Mouse (Mus musculus) lung, postnatal 10 days (tissue): Measurements from ENCODE around the gene Crybb1.

Experiments
- DNase-seq: peaks from one replicate; pipeline ENCODE4 v3.0.0; 2021

The Crybb1 gene

DNA sequence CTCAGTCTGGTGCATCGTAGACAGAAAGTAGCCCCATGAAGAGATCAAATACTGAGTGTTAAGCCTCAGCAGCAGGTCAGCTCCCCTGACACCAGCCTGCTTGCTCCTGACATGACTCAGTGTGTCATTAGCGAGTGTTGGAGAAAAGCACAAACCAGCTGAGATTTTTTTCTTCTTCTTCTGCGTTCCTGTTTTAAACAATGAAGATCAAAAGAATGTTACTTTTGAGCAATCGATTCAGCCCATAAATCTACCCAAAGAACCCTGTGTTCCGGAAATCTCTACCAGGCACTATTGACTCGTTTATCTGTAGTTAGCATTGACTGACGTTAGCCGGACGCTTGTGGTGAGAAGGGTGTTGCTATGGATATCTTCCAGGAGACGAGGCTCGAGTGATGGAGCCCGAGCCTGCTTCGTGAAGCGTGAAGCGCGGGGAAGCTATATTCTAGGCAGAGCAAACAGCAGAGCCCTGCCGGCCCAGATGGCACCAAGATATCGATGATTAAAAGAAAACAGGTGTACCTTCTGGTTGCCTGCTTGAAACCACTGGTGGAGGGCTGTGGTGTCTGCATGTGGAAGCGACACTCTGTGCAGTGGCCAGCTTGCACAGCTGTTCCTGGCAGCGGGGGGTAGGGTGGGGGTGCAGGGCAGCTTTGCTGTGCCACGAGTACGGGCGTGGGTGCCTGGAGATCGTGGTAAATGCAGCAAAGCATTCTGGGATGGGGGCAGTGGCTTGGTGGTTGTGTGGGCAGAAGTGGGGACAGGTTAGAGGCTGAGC is 15.3 kb downstream of the Crybb1 start:
- no peak for DNase-seq

DNA sequence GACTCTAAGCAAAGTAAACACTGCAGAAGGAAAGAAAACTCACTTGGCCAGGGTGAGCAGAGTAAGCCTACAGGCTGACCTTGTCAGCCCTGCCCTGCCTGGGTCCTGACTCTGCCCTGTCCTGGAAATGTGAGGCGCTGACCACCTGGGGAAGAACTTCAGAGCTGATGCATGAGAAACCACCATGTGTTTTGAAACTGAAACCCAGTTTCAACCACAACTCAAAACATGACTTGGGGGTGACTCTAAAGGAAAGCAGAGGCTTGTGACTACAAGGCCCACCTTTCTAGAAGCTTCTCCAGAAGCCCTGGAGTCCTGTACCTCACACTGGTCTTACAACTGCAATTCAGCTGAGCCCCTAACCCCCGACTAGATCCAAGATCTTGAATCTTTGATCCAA is 17.3 kb downstream of the Crybb1 start:
- no peak for DNase-seq

DNA sequence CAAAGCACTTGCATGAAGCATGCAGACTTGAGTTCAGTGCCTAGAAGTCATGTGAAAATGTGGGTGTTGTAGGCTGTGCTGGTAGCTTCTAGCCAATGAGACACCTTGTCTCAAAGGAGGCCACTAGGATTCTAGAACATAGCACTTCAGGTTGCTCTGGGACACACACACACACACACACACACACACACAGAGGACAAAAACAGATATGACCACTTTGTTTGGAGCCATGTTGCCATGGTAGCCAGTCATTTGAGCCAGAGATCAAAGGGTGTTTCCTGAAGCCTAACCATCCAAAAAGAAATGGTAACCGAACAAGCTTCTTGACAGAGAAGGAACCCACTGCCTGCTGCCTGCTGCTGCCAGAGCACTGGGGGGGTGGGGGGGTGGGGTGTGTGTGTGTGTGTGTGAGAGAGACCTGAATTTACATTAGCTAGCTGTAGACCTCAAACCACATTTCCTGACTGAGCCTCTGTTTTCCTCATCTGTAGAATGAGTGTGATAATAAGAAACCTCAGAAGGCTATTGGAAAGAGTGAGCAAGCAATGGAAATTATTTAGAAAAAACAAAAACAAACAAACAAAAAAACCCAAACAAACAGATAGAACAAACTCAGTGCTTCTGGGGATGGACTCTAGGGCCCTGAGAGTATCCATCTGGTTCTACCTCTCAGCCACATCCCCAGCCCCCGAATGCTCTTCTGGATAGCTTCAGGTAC is 18.3 kb downstream of the Crybb1 start:
- no peak for DNase-seq

DNA sequence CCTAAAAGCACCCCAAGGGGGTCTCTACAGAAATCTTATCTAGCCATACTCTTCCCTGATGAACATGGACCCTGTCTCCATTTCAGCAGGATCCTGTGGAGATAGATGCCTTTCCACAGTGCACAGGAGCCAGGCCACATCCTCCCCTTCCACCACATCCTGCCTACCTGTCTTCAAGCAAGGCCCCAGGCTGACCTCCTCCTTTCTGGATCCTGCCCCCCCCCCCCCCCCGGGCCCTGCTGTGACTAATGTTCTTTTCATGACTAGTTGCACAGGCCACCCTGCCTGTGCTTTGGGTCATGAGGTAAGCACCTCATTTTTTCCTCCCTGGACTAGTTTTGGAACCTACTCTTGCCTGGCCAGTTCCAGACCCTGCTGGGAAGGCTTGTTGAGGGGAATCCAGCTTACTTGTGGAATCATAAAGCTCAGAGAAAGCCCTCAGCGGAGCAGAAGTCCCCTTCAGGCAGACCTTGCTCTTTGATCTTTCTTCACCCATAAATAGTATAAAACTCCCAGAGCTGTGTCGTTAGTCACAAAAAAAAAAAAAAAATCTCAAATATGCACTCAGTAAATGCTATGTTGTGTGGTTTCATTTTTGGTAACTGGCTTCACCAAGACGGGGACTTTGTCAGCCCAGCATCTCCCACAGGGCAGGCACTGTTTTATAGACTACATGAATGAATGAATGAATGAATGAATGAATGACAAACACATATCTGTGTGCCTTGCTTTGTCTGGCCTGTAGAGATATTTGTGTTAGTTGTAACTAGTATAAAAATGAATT is 19.6 kb downstream of the Crybb1 start:
- DNase-seq: no peak

DNA sequence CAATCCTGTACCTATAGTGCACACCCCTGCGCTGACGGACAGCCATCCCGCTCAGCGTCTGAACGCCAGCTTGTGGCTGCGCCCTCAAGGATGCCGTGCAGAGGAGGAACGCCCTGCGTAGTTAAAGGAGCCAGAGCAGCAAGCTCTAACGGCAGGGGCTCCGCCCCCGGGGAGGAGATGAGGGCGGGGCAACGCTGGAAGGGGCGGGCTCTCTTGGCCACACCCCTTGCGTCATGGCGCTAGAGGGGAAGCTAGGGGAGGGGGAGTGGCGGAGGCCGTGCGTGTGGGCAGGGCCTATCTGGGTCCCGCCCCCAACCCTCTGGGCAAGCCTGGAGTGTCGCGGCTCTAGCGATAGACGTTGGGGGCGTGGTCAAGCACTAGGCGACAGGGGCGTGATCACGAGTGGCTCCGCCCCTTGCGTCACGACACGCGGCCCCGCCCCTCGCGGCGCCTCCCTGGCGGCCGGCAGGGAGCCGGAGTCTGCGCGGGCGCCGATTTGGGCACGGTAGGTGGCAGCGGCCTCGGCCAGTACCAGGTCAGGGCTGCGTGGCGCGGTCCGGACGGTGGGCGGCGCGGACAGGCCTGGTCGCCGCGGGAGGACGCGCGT is 20.8 kb downstream of the Crybb1 start, which contains the start of gene Tpst2:
Gene Tpst2 (plus strand): TSS at position 425 of the 607 bp plus-strand sequence.
- DNase-seq: peak; percentile 100

DNA sequence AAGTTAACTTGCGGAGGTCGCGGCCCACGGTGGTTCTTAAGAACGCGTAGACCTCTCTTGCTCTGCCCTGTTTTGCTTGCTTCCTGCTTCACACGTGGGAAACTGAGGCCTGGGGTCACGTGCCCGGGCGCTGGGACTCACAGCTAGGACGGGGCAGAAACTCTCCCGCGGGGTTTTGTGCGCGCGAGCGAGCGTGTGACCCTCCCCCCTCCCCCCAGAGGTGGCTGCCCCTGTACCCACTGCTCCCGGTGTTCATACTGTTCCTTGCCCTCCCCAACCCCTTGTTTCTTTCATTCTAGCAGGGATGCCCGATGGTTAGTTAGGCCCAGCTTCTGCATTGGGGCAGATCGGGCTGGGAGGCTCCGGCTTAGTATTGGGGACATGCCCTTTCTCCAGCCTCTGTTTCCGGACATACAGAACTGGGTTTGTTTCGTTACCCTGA is 21.3 kb downstream of the Crybb1 start:
- DNase-seq: no peak

DNA sequence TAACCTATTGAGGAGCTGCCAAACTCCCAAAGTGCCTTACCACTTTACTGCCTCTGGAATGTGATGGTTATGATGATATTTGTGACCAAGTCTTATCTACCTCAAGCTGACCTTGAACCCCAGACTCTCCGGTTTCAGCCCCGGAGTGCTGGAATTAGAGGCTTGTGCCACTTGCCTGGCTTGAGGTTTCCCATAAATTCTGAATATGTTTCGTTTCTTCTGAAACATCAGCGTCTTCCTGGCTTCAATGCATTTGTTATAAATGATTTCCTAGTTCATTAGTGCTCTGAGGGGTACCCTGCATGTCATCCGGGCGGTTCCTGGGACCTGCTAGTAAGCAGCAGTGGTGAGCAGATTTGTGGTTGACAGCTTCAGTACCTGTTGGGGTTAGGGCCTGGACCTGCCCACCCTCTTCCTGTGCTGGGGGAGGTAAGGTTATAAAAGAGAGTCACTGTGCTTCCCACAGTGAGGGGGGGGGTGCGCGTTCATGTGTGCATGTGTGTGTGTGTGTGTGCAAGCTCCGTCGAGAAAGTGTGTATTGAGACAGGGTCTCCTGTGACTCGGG is 22.4 kb downstream of the Crybb1 start:
- DNase-seq: no peak

DNA sequence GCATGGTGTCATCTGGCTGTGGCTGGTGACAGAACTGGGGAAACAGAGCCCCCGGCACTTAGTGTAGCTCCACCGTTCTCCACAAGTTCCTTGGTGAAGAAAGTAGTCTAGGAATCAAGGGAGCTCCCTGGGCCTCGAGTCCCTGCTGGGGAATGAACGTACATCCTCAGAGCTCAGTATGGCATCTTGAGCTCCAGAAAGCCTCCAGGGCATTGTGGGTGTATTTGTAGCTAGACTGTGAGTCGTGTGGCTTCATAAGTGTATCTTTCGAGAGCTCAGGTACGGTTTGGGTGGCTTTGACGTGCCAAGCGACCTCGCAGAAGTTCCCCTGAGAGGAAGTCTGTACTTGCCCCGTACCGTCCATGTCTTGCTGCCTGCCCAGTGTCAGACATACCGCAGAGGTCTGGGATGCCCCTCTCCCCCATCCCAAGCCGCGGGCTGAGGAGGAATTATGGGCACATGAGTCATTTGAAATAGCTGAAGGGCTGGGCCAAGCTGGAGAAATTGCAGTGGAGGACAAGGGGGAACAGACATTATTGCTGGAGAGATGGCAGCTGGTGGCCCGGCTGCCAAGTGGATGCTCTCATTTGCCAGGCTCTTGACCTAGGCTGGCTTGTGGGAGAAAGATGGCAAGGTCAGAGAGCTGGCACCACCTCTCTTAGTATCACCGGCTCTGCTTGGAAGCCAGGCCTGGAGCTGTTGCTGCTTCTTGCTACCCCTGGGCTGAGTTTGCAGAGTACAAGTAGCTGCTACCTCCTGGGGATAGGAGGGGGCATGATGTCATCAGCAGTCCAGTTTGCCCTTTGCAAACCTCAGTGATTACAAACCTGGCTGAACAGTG is 23.8 kb downstream of the Crybb1 start:
- no peak for DNase-seq

DNA sequence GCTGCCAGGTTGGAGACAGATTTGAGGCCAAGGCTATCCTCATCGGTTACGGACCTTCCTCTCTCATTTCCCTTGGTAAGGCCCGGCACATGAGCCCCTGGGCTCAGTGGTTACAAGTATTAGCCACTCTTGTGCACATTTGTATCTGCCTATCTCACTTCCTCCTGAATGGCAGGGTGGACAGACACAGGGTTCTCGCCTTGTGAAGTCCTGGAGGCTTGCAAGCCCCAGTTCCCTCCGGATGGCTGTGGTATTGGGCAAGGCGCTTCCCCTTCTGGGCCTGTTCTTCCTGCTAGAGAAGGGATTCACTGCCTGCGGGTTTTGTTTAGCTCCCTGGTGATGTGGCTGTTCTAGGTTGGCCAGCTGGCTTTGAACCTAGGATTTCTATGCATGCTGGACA is 24.5 kb downstream of the Crybb1 start:
- DNase-seq: no peak

DNA sequence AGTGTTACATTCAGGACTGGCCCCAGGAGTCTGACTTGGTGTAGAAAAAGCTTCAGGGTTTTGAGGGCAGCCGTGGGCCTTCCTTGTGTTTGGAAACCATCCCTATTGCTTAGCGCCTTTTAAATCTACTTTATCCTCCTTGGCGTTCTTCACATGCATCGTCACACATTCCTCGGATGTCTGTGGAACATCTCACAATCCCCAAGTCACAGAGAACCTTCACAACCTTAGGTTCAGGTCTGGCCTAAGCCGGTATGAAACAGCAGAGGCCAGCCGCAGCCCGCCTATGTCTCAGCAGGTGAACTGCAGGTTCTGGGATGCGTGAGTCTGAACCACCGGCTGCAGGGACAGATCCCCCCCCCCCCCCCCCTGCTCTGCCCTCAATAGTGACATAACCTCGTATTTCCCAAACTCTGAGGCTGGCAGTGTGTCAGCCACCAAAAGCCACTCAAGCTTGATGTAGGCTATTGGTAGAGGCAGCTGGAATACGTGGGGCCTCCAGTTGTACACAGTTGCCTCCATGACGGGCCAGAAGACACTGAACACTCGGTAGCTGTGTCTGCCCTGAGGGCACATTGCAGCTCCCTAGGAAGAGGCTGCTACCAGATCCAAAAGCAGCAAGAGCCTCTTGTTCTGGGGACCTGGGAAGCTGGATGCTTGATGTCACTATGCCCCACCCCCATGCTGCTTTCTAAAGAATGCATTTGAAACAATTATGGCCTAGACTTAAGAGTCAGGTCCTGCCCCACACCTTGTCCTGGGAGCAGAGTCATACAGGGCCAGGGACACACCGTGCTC is 25.4 kb downstream of the Crybb1 start:
- no peak for DNase-seq

DNA sequence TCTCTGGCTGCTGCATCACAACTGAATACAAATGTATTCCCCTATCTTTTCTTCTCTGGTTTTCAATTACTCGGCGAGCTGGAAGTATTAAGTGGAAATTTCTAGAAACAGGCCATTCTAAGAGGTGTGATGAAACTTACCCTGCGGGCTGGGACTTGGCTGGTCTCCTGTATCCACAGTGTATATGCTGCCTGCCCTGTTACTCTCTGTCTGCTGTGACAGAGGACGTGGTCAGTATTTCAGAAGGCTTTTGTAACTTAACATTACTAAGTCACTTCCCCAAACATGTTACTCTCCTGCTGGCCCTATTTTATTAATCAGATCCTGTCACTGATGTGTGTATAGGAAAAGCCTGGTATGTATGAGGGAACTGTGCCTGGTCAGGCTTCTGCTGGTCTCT is 26.1 kb downstream of the Crybb1 start:
- no peak for DNase-seq

DNA sequence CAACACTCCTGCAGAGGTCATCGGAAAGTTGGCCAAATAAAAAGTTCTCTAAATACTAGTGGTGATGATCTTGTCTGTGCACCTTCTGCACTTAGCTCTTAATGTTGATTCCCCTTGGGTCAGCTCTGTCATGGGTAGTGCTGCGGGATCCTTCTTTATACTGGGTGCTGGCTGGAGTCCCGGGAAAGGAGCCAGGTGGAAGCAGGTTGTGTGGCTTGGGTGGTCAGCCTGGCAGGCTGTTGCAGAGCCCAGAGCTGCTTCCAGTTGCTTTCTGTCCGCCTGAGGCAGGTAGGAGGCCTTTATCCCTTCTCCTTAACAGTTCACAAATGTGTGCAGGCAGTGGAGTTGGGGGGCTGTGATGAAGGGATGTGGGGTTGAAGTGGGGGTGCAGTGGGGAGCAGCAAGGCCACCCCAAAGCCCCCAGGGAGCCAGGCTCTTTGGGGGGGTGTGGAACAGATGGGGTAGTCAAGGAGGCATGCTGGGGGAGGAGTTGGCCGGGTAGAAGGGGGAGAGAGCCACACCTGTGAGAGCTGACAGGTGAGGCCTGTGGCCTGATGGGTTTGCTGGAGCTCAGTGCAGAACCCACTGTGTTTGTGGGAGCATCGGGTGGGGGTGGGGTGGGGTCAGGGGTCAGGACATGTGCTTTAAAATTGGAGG is 26.6 kb downstream of the Crybb1 start:
- no peak for DNase-seq

DNA sequence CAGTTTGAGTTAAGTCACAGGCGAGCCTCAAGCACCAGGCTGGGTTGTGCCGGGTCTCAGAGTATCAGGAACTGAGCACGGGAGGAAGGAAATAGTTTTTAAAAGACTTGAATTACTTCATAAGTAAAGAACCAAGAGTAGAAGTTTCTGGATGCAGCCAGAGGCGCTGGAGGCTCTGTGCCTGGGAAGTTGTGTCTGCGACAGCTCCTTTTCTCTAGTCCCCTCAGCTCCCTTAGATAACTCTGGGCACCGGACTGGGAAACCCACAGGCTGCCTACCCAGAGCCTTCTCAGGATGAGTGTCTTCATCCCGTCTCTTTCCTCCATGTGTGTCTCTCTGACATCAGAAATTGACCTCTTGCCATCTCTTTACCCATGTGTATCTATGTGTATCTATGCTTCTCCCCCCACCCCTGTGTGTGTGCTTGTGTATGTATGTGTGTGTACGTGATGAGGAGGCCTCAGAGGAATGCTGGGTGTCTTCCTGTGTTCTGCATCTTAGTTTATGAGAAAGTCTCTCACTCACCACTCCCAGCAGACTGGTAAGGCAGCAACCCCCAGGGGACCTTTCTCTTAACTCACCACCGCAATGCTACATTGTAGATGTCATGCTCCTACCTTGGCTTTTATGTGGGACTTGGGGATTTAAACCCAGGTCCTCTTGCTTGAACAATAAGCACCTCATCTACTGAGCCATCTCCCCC is 27.3 kb downstream of the Crybb1 start:
- no peak for DNase-seq

DNA sequence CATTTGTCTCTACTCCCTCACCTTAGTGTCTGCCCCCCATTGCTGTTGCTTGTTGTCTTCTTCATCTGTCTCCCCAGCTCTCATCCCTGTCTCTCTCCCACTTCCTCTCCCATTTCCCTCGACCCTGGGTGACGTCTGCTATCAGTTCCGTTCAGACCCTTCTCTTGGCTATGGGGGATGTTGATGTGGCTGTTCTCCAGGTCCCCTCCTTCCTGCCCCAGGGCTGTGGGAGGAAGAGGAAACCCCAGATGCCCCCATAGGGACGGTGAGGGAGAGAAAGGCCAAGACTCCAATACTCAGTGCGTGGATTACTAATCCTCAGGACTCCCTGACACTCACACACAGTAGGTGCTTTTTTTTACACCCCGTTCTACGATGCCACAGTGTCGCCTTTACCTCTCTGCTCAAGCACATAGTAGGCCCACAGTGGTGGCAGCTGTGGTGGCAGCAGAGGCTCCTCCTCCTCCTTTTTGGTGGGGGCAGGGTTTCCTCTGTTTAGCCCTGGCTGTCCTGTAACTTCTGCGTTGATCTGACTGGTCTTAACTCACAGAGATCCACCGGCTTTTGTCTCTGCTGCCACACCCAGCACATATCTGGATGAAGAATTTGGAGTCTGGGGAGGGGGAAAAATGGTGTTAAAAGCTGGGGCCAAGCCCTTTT is 28.1 kb downstream of the Crybb1 start:
- DNase-seq: peak; percentile 80

DNA sequence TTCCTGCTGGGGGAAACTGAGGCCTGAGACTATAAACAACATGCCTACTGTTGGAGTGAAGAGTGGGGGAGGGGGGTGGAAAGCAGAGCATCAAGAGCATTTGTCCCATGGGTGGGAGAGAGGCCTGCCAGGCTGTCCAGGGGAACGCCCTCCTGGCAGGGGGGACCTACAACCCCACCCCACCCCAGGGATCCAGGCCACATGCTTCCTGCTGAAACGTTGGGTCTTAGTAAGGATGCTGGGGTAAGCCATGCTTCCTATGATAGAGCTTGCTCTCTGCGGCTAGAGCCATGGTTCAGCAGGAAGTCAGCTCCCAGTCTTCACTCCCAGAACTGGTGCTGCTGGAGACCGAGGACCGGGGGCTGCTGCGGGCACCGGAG is 28.6 kb downstream of the Crybb1 start:
- peak; percentile 52 for DNase-seq

DNA sequence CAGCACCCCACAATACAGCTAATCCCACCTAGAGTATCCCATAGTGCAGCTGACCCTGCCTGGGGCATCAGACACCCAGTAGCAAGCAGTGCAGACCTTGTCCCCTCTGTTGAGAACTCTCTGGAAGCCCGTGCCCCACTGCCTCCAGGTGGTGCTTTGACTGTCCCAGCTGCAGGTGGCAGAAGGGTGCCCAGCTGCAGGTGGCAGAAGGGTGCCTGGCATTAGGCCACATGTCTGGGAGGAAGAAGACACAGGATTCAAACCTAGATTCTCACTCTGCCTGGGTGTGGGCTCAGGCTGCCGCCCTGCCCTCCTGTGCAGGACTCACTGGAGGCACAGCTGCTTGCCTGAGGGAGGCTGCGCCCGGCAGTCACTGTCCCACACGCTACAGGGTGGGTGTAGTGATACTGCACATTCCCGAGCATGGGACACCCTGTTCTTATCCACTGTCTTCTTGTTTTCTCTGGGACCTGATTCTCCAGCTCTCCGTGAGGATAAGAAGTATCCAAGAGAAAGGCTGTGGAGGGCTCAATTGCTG is 30.0 kb downstream of the Crybb1 start:
- DNase-seq: no peak

DNA sequence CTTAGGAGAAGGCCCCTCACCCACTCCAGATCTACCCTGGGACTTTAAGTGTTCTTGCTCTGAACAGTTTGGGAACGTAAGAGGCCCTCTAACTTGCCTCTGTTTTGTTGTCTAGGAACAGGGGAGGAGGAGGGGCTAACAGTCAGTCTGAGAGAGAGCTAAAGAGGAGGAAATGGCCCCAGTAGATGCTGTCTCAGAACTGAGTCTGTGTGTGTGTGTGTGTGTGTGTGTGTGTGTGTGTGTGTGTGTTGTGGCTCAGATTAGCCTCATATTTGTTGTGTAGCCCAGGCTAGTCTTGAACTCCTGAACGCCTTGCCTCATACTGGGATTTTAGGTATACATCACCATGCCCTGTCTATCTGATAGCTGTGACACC is 31.0 kb downstream of the Crybb1 start:
- DNase-seq: no peak

DNA sequence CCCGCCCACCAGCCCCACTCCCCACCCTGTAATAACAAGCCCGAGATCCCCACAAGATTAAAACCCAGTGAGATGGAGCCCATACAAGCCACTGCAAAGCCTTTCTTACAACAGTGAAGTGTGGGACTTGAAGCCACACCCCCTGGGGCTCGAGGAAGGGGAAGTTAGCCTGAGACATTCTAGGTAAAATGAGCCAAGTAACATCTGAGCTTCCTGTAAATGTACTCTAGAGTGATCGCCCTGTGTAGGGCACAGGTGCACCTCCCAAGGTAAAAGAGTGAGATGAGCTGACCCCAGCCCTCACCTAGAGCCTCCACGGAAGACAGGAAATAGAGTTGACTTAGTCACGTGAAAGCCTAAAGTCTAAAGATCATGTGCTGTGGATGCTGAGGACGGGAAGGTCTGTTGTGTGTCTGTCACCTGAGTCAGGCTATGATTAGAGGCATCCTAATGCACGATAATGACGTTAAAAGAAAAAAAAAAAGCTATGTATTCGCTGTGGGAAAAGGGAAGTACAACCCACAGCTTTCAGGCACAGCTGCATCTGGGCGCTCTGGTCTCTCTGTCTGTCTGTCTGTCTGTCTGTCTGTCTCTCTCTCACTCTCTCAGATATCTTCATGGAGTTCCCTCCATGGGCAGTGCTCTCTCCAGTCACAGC is 31.5 kb downstream of the Crybb1 start:
- DNase-seq: no peak
